Mouse (Mus musculus): Measurements from ENCODE around the gene Scgb1a1.
"Not testable (repeated sequence)": the region's sequence is repeated elsewhere in the genome, so short reads cannot be mapped to it uniquely, and the experiment has no call there.

The Scgb1a1 gene

DNA sequence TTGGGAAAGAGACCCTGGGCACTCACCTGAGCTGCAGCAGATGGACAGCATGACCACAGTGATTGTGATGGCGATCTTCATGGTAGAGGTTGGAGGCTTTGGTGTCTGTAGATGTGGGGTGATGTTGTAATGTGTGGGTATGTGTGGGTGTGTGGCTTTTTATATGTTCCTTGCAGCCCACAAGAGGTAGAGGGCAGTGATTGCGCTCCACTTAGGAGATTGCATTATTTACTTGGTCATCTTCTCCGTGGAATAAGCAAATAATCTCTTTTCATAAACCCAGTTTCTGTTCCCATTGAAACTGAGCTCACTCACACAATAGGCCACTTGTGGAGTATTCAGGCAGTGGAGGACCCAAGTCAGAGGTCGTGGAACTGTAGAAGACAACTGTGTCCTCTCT is at the start of gene Scgb1a1:
Gene Scgb1a1, minus strand, starts transcription at position 138 of the 400 bp plus-strand sequence.
- DNase-seq, result no peak

DNA sequence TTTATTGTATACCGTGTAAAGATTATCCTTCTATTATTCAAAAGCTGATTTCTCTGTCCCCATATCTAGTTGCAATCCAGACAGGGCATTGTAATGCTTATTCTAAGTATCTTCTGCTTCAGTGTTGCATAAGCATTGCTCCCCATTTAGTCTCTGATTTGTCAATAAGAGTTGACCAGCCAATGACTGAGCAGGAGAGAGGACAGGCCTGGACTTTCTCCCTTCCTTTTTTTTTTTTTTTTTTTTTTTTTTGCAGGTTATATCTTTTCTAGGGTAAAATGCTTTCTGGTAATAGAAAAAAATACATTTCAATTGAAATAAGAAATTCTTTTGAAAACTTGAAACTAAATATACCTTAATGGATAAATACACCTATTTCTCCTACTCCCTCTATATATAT is 49.4 kb upstream of the Scgb1a1 start:
- no peak for DNase-seq

DNA sequence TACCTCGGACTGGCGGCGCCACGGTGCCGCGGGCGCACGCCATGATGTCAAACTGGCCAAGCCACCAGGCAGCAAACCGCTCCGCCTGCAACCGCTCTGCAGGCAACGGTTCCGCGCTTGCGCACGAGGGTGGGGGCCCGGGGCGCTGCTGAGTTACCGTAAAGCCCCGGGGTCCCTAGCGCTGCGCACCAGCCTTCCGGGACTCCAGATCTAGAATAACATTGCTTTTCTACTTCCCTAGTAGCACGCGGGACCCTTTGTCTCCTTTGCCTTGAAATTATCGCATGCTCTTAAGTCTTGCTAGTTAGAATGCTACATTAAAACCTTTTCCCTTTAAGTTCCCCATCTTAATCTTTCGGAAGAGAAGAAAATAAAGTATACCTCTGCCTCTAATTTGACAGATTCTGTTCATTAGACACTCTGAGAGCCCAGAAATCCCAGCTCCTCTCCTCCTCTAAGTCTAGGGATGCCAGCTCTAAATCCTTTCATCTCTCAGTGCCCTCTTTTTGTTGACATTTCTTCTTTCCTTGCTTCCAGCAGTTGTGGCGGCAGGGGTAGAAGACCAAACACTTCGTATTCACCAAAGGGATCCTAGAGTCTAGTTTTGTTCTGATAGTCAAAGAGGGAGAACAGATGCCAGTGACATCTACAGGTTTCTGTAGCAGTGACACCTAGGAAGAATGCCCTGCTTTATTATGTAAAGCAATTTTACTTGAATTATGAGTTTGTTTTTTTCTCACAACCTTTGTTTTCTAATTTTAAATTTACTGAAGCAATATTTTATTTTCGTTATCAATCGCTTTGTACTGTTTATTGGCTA is 48.0 kb upstream of the Scgb1a1 start, which contains the start of gene Asrgl1:
Gene Asrgl1, minus strand, starts transcription at position 125 of the 820 bp plus-strand sequence.
- peak; percentile 90 for DNase-seq

DNA sequence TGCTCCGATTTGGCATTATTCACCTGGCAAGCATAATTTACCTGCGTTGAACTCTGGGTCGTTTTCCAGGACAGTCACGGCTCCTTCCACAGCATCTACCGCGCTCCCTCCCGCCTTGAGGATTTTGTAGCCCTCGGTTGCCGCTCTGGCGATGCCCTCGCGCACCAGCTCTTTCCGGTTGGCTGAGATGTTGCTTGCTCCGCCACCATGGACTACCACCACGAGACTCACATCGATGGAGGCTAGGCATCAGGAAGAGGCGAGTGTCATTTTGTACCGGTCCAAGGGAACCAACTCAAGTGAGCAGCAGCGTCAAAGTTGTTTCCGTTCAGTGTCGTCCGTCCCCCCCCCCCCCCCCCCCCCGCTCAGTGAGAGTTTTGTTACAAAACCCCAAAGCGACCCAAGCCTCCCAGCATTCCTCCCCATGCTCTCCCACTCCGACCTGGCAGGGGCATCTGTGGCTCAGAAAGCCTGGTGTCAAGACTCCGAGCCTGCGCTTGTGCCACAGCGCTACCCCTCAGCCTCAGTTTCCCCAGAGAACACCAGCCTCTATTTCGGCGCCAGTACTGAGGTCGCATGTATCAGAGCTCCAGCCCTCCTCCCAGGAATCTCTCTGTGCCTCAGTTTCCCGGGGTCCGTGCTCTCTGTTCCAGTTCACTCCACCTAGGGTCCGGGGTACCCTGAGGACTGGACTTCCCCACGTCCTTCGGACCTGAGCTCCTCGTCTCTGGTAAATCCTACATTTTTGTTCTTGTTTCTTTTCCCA is 47.2 kb upstream of the Scgb1a1 start:
- peak; percentile 74 for DNase-seq

DNA sequence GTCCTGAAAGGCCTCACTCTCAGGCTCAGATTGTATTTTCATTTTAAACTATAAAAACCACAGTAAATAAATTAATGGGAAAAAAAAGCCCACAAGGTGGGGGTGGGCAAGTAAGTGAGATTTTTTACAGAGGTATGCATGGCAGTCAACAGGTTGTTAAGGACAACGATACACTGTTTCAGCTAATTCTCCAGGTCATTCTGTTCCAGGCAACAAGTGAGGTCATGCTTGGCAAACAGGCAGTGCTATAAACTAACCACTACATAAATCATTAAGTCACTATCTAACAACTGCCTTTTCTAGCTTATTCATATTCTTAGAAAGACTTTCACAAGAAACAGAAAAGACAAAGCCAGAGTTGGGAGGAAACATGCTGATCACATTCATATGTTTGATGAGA is 42.2 kb upstream of the Scgb1a1 start:
- peak; percentile 28 for DNase-seq

DNA sequence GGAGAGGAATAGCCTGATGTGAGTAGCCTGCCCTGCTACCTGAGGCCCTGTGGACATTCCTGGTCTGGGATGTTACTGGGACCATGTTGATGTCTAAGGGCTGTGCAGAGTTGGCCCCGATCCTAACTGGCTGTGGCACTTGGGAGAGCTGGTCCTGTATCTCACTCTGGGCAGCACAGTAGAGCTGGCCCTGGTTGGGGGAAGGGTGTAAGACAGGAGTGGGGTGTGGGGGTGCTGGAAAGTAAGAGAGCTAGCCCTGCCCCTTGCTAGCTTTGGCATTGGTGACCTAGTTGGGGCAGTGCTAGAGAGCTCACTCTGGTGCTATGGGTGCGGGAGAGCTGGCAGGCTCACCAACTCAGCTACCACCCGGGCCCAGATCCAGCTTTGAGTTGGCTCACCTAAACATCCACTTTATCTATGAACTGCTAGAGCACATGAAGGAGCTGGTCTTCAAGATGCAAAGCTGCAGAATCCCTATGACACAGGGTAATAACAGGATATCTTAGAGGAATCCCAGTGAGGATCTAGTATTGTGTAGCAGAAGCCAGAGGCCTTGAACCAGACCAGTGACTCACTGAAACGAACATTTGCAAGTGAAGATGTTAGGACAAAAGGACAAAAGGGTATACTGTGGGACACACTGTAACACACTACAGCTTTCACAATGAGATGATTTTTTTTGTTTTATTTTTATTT is 40.9 kb upstream of the Scgb1a1 start:
- DNase-seq, result no peak

DNA sequence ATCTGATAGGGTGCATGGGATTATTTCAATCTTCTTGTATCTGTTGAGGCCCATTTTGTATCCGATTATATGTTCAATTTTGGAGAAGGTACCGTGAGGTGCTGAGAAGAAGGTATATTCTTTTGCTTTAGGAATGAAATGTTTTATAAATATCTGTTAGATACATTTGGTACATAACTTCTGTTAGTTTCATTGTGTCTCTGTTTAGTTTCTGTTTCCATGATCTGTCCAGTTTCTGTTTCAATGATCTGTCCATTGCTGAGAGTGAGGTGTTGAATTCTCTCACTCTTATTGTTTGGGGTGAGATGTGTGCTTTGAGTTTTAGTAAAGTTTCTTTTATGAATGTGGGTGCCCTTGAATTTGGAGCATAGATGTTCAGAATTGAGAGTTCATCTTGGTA is 36.2 kb upstream of the Scgb1a1 start:
- not testable (repeated sequence) for DNase-seq

DNA sequence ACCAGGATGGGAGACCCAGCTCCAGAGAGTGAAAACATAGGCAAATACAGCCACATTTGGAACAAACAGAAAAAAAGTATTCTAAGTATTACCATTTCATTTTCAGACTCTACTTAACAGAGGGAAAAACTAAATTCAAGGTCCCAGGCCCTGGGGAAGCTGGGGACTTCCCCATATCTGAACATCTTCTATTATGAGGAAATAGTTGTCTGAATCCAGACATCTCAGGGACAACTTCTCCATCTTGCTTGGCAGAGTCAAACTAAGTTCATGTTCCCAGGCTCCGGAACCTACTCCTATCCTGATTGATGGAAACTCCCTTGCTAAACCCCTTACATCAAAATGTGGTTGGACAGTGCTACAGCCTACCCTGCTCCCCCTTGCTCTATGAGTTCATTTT is 34.6 kb upstream of the Scgb1a1 start:
- DNase-seq, result no peak

DNA sequence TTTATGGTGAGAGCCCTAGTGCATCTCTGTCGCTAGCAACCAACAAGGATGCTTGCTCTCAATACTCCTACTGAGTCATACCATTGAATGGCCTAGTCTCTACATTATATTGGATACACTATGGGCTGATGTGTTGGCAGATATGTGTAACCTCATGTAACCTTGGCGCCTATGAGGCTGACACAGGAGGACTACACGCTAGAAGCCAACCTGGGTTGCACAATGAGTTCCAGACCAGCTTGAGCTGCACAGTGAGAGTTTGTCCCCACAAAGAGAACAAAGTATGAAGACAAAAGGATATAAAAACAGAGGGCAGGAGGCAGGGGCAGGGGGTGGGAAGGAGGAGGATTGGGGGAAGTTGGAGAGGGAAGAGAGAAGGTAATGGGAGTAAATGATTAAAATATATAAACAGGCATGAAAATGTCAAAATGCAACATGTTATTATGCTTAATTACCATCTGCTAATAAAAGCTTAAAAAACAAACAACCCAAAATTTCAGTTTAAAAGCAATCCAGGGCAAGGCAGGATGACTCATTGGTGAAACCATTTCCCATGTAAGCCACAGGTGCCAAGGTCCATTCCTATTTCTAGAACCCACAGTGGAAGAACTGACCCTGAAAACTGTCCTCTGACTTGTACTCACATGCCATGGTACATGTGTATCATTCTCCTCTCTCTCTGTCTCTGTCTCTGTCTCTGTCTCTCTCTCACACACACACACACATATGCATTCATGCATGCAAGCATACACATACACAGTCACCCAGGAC is 32.1 kb upstream of the Scgb1a1 start:
- DNase-seq, result no peak

DNA sequence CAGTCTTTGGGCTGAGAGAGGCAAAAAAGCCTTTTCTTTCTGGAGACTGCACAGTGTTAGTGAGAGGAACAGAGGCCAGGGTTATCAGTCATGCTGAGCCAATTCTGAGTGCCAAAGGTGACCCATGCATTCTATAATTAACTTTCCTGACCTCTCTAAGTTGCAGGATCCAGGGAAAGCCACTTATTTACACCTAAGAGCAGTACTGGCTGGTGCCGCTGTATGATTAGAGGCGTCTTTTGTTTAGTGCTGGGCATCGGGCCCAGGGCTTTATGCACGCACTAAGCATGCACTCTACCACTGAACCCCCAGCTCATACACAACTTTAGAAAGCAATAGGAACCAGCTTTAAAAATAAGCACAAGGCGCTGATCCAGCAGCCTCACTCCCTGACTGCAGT is 29.5 kb upstream of the Scgb1a1 start:
- DNase-seq, result no peak

DNA sequence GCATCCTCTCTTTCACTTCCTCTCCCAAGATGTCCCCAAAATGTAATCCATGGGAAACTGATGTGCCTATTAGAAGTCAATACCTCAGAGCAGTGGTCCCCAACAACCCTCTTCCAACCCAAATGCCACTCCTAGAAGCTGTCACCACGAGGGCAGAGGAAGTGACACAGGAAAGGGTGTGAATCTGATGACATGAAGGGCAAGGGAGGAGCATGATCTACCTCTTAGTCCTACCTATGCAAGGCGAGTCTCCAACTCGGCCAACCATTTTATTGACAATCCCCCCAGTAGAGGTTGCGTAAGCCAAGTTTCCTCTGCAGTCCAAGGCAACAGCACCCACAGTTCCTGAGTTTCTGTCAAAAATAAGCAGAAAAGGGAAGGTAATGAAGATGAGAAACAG is 28.5 kb upstream of the Scgb1a1 start:
- no peak for DNase-seq

DNA sequence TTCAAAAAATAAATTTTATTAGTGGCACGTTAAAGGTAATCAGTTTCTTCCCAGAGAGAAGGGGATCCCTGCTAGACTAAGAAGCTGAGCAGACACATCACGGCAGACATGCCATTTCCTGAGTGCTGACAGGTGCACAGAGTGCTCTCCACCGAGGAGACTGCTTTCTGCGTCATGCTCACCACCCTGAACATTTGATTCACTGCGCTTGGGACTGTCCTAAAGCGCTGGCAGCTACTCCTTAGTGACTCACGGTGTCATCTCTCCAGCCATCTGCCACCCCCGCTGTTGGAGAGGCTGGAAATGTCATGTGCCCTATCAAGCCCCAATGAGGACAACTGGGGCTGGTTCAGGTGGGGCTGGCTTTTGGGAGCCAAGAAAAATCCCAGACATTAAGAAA is 24.3 kb upstream of the Scgb1a1 start:
- DNase-seq, result peak; percentile 95

DNA sequence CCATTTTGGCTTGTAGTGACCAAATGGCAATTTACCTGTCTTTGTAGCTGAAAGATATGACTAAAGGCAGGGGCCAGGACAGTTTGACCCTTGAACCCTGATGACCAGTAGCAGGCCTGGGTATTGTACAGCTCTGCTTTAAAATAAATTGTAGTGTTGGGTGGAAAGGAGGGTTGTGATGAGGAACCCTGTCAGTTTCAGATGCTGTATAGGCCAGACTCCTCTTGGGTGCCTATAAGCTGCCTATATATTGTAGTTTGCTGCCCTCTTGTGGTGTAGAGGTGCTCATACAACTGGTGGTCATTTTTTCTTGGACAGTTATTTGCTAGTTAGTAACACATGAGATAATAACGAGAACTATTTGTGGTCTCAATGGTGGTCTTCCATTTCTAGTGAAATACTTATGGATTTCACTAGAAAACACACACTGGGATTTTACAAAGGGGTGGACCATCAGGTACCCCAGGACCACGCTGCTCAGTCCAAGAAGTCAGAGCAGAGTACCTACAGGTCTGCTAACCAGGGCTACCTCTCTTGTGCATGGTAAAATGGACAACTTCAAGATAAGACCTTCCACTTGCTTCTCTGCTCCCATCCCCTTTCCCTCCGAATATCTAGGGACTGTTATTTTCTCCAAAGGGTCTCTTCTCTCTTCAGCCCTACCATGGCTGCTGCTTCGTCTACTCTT is 22.6 kb upstream of the Scgb1a1 start:
- DNase-seq, result peak; percentile 91

DNA sequence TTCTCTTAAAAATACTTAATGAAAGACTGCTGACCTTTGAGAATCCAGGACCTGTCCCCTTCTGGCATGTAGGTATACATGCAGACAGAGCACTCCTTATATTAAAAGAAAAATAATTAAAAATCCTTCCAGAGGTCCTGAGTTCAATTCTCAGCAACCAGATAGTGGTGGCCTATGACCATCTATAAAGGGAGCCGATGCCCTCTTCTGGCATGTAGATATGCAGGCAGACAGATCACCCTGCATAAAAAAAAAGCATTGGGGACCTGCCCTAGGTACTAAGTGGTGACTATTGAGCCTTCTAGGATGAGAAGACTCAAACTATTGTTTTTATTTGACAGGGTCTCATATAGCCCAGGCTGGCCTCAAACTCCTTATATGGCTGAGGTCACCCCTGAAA is 20.8 kb upstream of the Scgb1a1 start:
- peak; percentile 10 for DNase-seq

DNA sequence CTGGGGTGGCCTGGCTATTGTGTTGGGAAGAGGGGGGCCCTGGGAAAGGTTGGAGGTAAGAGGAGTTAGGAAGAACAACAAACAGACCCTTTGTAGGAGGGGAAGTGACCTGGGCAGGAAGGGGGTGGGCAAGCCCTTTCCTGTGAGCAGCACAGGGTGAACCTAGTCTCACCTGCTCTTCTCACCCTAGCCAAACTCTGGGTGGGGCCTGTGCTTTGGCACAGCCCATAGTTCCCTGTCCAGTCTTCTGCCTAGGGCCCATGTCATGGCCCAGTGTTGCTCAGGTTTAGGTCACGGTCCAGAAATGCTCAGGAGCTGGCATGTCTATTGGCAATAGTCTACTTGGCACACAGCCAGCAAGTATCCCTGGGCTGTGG is 19.6 kb upstream of the Scgb1a1 start:
- DNase-seq, result no peak

DNA sequence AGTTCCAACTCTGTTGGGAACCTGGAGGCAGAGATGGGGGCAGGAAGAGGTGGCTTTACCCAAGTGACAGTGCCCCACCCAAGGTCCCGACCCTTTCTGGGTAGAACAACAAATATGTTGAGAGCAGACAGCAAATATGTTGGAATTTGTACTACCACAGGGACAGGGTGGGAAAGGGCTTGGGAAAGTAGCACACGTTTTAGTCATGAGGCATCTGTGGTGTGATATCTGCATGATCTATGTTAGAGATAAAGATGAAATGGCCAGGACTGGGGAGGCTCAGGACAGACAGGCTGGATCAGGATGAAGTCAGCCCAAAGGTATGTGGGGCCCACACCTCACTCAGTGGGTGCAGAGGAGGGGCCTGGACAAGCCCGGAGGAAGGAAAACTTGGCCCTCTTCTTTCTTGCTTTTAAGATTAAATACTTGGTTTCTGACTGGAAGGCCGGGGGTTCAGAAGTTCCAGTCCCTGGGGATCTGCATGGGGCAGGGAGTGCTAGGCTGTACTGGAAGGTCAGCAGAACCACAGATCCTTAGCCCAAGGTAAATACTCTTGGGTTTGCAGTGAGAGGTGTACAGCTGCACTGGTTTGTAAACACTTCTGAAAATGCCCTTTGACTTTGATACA is 19.1 kb upstream of the Scgb1a1 start:
- DNase-seq, result no peak

DNA sequence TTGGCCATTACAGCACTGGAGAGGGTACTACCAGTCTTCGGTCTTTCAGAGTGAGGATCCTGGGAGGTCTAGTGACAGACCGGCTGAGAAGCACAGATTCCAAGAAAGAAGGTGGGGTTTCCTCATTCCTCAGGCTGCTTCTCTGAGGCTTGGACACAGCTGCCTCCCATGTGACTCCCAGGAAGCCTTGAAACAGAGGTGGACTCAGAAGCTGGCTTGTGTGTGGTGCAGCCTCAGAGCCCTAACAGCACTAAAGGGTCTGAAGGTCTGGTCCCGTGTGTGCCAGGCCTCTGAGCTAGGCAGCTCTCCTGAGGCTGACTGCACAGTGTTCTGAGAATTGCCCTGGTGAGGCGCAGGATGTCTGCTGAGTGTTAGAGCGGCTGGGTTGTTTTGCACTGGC is 18.3 kb upstream of the Scgb1a1 start:
- no peak for DNase-seq

DNA sequence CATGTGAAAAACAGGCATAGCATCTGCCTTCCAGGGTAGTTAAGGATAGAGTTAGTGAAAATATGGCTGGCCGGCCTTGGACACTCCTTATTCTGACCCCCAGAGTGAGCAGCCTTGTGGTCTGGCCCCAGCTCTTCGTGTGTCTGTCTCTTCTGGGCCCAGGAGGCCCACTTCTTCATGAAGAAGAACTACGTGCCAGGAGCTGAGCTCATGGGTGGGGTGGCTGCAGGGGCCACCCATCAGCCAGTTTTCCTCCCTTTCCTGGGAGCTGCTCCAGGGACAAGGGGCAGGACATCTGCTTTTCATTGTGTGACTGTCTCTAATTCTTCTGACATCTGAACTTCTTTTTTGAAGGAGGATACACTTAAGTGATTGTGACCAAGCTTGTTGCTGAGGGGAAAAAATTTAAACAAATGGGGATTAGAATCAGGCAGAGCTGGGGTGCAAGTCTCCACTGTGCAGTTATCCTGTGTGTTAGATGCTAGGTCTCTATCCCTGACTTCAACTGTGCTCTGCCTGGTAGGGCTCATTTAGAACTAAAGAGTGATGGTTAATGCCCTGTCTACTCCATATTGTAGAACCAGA is 17.4 kb upstream of the Scgb1a1 start:
- DNase-seq, result no peak

DNA sequence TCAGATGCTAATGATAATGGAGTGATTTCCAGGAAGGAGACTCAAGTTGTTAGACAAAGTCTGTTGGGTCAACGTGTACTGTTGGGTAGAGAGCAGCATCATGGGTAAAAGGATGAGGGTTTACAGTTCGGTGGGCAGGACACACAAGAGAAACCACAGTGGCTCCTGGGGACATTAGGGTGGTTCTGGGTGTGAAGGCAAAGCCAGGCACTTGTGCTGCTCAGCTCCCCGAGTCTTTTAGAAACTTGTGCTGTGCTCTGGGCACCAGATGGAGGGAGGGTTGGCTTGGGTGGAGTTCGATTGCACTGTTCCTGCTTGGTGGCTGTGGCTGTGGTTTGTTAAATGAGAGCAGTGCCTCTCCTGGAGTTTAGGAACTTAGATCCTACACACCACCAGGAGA is 16.2 kb upstream of the Scgb1a1 start:
- DNase-seq, result no peak

DNA sequence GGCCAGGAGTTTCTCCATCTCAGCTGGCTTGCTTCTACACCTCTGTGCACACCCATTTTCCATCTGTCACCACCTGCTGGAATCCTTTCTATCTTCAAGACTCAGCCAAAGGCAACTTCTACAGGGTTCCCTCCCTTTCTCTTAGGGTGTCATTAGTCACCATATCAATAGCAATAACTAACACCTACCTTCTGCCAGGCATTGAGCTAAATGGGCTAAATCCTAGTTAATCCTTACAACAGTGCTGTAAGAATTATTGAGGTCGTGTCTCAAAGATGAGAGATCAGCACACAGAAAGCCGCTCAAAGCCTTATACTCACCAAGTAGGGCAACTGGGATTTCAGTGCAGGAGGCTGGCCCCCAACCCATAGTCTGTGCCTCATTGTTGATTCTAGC is 13.3 kb upstream of the Scgb1a1 start:
- no peak for DNase-seq

DNA sequence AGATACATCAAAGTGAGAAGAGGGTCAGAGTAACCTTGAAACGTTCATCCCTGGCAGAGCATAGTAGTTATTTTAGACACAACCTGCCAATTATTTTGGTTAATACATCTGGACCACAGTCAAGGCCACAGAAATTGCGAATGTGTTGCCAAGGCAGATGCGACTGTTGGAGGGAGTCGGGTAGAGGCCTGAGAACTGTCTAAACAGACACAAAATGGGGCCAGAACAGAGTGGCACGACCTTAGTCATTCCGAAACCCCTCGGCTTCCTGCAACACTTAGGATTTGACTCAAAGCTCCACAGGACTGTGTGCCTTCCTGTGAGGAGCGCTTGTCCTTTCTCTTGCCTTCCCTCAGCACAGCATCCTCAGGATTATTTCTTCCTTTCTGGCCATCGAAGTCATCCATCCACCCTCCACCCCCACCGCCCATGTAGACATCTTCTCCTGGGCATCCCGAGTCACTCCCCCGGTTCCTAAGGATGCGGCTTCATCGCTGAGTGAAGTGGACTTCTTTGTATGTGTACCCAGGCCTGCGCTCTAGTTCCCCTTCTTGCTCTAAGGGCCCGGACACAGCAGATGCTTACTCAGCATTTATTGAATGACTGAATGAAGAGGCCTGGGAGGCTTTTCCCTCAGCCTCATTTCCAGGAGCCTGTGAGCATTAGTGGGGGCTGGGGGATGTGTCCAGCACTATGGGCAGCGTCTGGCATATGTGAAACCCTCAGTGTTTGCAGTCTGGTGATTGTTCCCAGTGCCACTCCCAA is 12.7 kb upstream of the Scgb1a1 start:
- DNase-seq, result no peak

Data from cerebellum, adult 9-10 months (tissue).